In genomic region chr19:47508771-47509281, GRCm38 (mm10) we compare ENCODE assay signal across 8 mouse cellular contexts. TPM values are rescaled to one million over a fixed set of nuclear protein-coding genes. Genes with fewer than 3 reads are reported as not detected.
DNase-seq lines count a peak whose midpoint lies in the region; ATAC-seq lines count a peak whose summit lies in the region.

No protein-coding gene starts in this region.

- ATAC-seq in heart, embryonic 11.5 days (replicated peaks; ENCODE audit: insufficient number of reproducible peaks, low FRiP score, low TSS enrichment), result no peak; the same call in 1 of the 2 replicates
- no peak for ATAC-seq in neural tube, embryonic 15.5 days (ENCODE audit: low FRiP score)

- H3K4me2 ChIP-seq in heart, embryonic 11.5 days, result no peak overlapping the region
- H3K4me2 ChIP-seq in neural tube, embryonic 15.5 days, result no peak overlapping the region

- 57% methylated on average over 5 of the region's 5 CpGs for WGBS in heart, embryonic 11.5 days (ENCODE audit: insufficient replicate concordance)
- 6% methylated on average over 5 of the region's 5 CpGs for WGBS in macrophage (ENCODE audit: missing documents)
- WGBS in neural tube, embryonic 15.5 days, result 73% methylated on average over 5 of the region's 5 CpGs

- H3K4me3 ChIP-seq in heart, embryonic 11.5 days (ENCODE audit: low read depth, low read length), result no peak overlapping the region
- H3K4me3 ChIP-seq in macrophage (ENCODE audit: inconsistent target), result no peak overlapping the region
- no peak overlapping the region for H3K4me3 ChIP-seq in neural tube, embryonic 15.5 days (replicated peaks)

- no peak for DNase-seq in heart, adult 9 months (ENCODE audit: low spot score in 2 of 2)
- DNase-seq in adipocyte (ENCODE audit: low spot score), result peak; percentile 19
- DNase-seq in kidney, postnatal 25 days, result peak; percentile 19 to 56
- no peak for DNase-seq in c-Kit-positive CD71-positive TER-119-positive erythroid progenitor cells, embryonic 14.5 days (ENCODE audit: low spot score)
- DNase-seq in left cerebral cortex, postnatal 36 days (ENCODE audit: low spot score in 2 of 2), result no peak

- peak overlapping the region; percentile 50; the same call in 1 of the 2 replicates for H3K27ac ChIP-seq in heart, embryonic 11.5 days (ENCODE audit: low read depth, low read length)
- H3K27ac ChIP-seq in macrophage, result peak overlapping the region; percentile 98
- no peak overlapping the region for H3K27ac ChIP-seq in neural tube, embryonic 15.5 days (replicated peaks)

- H3K36me3 ChIP-seq in heart, embryonic 11.5 days (ENCODE audit: control insufficient read depth, insufficient read depth, low read length), result no peaks in the 10 kb centered on the region
- H3K36me3 ChIP-seq in macrophage (ENCODE audit: inconsistent target), result no peaks in the 10 kb centered on the region
- H3K36me3 ChIP-seq in neural tube, embryonic 15.5 days, result no peaks in the 10 kb centered on the region

- intact Hi-C loops in left cerebral cortex, postnatal 36 days (cut with DNase I), result loop anchor here (5.0 to 10.0 kb wide), 3 partner anchors 223 to 426 kb away; partner anchors contain the start of genes Cfap58 and Sfr1

- H3K4me1 ChIP-seq in heart, embryonic 11.5 days (ENCODE audit: control insufficient read depth, insufficient read depth, low read length), result peaks cover 39% of the 10 kb centered on the region
- peaks cover 17% of the 10 kb centered on the region for H3K4me1 ChIP-seq in neural tube, embryonic 15.5 days

- no peaks in the 10 kb centered on the region for H3K79me2 ChIP-seq in macrophage (ENCODE audit: inconsistent target)

- H3K27me3 ChIP-seq in heart, embryonic 11.5 days (ENCODE audit: control insufficient read depth, insufficient read depth, low read length), result no peaks in the 10 kb centered on the region
- no peaks in the 10 kb centered on the region for H3K27me3 ChIP-seq in neural tube, embryonic 15.5 days (replicated peaks)

- H3K9me3 ChIP-seq in heart, embryonic 11.5 days (replicated peaks; ENCODE audit: control insufficient read depth, low read length), result no peaks in the 10 kb centered on the region
- no peaks in the 10 kb centered on the region for H3K9me3 ChIP-seq in neural tube, embryonic 15.5 days (replicated peaks)

- no peak overlapping the region for H3K9ac ChIP-seq in heart, embryonic 11.5 days (ENCODE audit: low read depth, low read length)
- no peak overlapping the region; the same call in 1 of the 2 replicates for H3K9ac ChIP-seq in neural tube, embryonic 15.5 days (replicated peaks)

RNA-seq across cellular contexts. Expression of gene Stn1, which starts 28.5 kb away (rescaled TPM):
- polyA plus RNA-seq in heart, embryonic 11.5 days (2014; fragmentation: Nextera tagmentation; extraction: Ambion mirVana), result 40.0 and 41.6 TPM in 2 replicates
- total RNA-seq in macrophage (2018; cell fraction: chromatin; rRNA removed), result 10 to 100 TPM in 25 of 26 experiments, 1 to 10 TPM in 1; 7.3 to 45.3 (median 21.4) TPM
- 10 to 100 TPM in 25 of 26 experiments, 1 to 10 TPM in 1; 9.8 to 18.2 (median 15.1) TPM for total RNA-seq in macrophage (2018; cell fraction: cytosol; rRNA removed)
- 10 to 100 TPM in 24 of 26 experiments, 1 to 10 TPM in 2; 5.8 to 45.3 (median 18.7) TPM for total RNA-seq in macrophage (2018; cell fraction: nucleus; rRNA removed)
- 11.7 to 18.7 TPM (median 18.2 TPM) in 3 replicates for polyA plus RNA-seq in macrophage (2018)
- polyA plus RNA-seq in neural tube, embryonic 15.5 days (2015; fragmentation: Nextera tagmentation; extraction: Ambion mirVana), result 27.2 and 31.9 TPM in 2 replicates
- total RNA-seq in left cerebral cortex, postnatal 36 days (2021), result 10 to 100 TPM; 23.9 to 30.8 TPM

RNA-seq across cellular contexts. Expression of gene Sh3pxd2a, which starts 44.6 kb away (rescaled TPM):
- 6.9 and 10.1 TPM in 2 replicates for polyA plus RNA-seq in heart, embryonic 11.5 days (2014; fragmentation: Nextera tagmentation; extraction: Ambion mirVana)
- 10 to 100 TPM; 10.9 to 28.2 (median 21.6) TPM for total RNA-seq in macrophage (2018; cell fraction: chromatin; rRNA removed)
- 10 to 100 TPM in 14 of 26 experiments, 1 to 10 TPM in 12; 6.1 to 17.3 (median 11.1) TPM for total RNA-seq in macrophage (2018; cell fraction: cytosol; rRNA removed)
- 10 to 100 TPM in 25 of 26 experiments, 1 to 10 TPM in 1; 9.3 to 36.6 (median 16.3) TPM for total RNA-seq in macrophage (2018; cell fraction: nucleus; rRNA removed)
- 7.9 to 13.4 TPM (median 8.0 TPM) in 3 replicates for polyA plus RNA-seq in macrophage (2018)
- 2.2 and 3.3 TPM in 2 replicates for polyA plus RNA-seq in neural tube, embryonic 15.5 days (2015; fragmentation: Nextera tagmentation; extraction: Ambion mirVana)
- total RNA-seq in left cerebral cortex, postnatal 36 days (2021), result 10 to 100 TPM; 27.9 to 36.1 TPM

Comparison
In these comparisons a context has a peak if more than half of its experiments do, and no peak if none do; other contexts are left out.
1. DNase-seq: peak in adipocyte (single experiment) and kidney, postnatal 25 days (2 of 2); none in heart, adult 9 months (0 of 2), c-Kit-positive CD71-positive TER-119-positive erythroid progenitor cells, embryonic 14.5 days (single experiment) and left cerebral cortex, postnatal 36 days (0 of 2).